Mouse (Mus musculus): ENCODE measurements around the gene Gclm. TPM values are rescaled to one million over a fixed set of nuclear protein-coding genes. Genes with fewer than 3 reads are reported as not detected.

Gene Gclm
- total RNA-seq (2014; rRNA removed; ENCODE audit: low replicate concordance) (12.8 and 36.1 TPM in 2 replicates), polyA plus RNA-seq (2015; fragmentation: Nextera tagmentation; extraction: Ambion mirVana) (47.3 and 51.7 TPM in 2 replicates)

DNA sequence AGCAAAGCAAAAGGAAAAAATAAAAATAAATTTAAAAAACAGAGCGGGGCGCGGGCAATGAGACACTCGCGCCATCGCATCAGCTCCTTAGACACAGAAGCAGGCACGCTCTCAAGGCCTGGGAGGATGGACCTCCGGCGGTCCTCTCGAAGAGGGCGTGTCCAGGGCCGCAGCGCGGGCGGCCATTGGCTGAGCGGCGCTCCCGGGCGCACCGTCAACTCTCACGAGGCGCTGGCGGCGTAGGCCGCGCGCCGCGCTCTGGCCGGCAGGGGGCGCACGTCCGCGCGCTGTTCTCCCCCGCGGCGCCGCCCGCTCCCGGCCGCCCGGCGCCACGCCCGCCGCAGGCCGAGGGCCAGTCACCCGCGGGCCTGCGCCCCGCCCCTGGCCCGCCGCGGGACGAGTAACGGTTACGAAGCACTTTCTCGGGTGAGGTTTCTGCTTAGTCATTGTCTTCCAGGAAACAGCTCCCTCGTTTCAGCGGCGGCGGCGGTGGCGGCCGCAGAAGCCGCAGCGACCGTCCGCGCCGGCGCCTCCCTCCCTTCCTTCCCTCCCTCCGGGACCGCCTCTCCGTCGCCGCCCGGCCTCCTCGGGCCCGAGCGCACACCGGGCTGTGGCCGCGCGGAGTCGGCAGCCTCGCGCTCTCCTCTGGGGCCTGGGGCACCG lies at the start of gene Gclm:
TSS of gene Gclm (plus strand) at position 343 of the 663 bp plus-strand sequence.
- Histone ChIP-seq H3K9ac (replicated peaks; ENCODE audit: low read depth, low read length) (peak within 1 kb of the TSS; percentile 90), H3K36me3 (replicated peaks; ENCODE audit: control insufficient read depth, insufficient read depth, low read length) (no peaks in the 10 kb centered on the region), H3K4me3 (ENCODE audit: low read depth, low read length) (peak within 1 kb of the TSS; percentile 92), H3K4me2 (ENCODE audit: low read depth, low read length) (peak within 1 kb of the TSS; percentile 77), H3K9me3 (replicated peaks; ENCODE audit: control insufficient read depth, low read length) (no peaks in the 10 kb centered on the region), H3K27ac (ENCODE audit: low read depth) (peak within 1 kb of the TSS; percentile 94), H3K27me3 (ENCODE audit: control insufficient read depth, insufficient read depth, low read length) (no peaks in the 10 kb centered on the region), H3K4me1 (ENCODE audit: control insufficient read depth, insufficient read depth) (peaks cover 17% of the 10 kb centered on the region)
- TF ChIP-seq EP300 (IDR thresholded peaks at IDR 0.05; ENCODE audit: low read depth) (no peak), CTCF (IDR thresholded peaks at IDR 0.05; ENCODE audit: low read depth) (peak; percentile 24; the same call in 1 of the 2 replicates)
- peak; percentile 94 for DNase-seq (ENCODE audit: low spot score)
- ATAC-seq (ENCODE audit: insufficient read depth, low read depth): peak; percentile 96
- WGBS: under 1% methylated on average over 77 of the region's 90 CpGs

DNA sequence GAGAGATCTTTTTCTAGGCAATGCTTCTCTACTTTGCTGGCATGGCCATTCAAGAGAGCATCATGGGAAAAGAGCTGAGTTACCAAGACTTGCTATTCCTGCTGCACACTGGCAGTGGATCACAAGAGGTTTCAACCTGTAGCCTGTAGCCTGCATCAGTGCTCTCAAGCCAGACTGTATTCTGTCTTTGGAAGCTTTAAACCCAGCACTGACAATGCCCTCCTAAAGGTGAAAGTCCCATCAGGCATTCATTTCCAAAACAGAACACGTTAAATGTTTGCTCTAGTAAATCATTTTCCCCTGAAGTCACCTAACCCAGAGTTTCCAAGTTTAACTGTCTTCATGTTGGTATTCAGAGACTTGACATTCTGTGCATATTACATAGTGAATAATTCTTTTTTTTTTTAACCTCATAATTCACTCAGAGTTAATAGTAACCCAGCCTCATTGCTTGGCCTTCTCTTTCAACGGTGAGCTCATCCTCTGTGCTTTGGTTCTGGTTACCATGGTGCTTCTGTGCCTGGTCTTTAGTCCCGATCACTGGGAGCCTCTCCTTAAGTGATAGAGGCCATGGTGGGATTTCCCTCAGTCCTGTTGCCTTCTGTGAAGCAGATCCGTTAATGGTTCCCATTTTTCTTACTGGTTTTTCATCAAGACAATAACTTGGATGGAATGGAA lies 48.6 kb upstream of the Gclm start:
- no peak overlapping the region for H3K4me3 ChIP-seq (ENCODE audit: low read depth, low read length)
- DNase-seq (ENCODE audit: low spot score): no peak
- 0 out of 2 replicates have a peak, but pooled peaks cover 2% of the 10 kb centered on the region for H3K4me1 ChIP-seq (ENCODE audit: control insufficient read depth, insufficient read depth)
- no peak for ATAC-seq (ENCODE audit: insufficient read depth, low read depth)
- TF ChIP-seq EP300 (IDR thresholded peaks at IDR 0.05; ENCODE audit: low read depth) (no peak), CTCF (IDR thresholded peaks at IDR 0.05; ENCODE audit: low read depth) (no peak)
- H3K36me3 ChIP-seq (replicated peaks; ENCODE audit: control insufficient read depth, insufficient read depth, low read length): no peaks in the 10 kb centered on the region
- no peak overlapping the region for H3K4me2 ChIP-seq (ENCODE audit: low read depth, low read length)
- no peaks in the 10 kb centered on the region for H3K27me3 ChIP-seq (ENCODE audit: control insufficient read depth, insufficient read depth, low read length)
- no peak overlapping the region for H3K27ac ChIP-seq (ENCODE audit: low read depth)
- 73% methylated on average over 4 of the region's 4 CpGs for WGBS
- H3K9ac ChIP-seq (replicated peaks; ENCODE audit: low read depth, low read length): no peak overlapping the region
- H3K9me3 ChIP-seq (replicated peaks; ENCODE audit: control insufficient read depth, low read length): no peaks in the 10 kb centered on the region

DNA sequence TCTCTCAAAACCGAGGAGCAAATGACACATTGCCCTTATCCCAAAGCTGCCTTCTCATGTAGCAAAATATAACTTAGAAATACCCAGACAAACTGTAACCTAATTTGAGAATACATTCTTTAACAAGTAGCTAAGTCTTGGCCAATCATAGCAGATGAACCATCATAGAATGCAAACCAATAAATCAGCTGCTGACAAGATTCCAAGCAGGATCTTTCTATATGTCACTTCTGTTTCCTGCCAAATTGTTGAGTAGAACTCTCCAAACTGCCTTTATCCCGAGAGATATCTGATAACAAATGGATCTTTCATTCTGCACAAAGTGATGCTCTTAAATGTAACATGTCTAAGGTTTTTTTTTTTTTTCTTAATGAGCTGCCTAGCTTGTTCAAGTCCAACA lies 46.8 kb upstream of the Gclm start:
- Histone ChIP-seq H3K27me3 (ENCODE audit: control insufficient read depth, insufficient read depth, low read length) (no peaks in the 10 kb centered on the region), H3K36me3 (replicated peaks; ENCODE audit: control insufficient read depth, insufficient read depth, low read length) (no peaks in the 10 kb centered on the region), H3K4me3 (ENCODE audit: low read depth, low read length) (no peak overlapping the region), H3K27ac (ENCODE audit: low read depth) (no peak overlapping the region), H3K9me3 (replicated peaks; ENCODE audit: control insufficient read depth, low read length) (no peaks in the 10 kb centered on the region), H3K4me1 (ENCODE audit: control insufficient read depth, insufficient read depth) (0 out of 2 replicates have a peak, but pooled peaks cover 6% of the 10 kb centered on the region), H3K9ac (replicated peaks; ENCODE audit: low read depth, low read length) (no peak overlapping the region), H3K4me2 (ENCODE audit: low read depth, low read length) (no peak overlapping the region)
- DNase-seq (ENCODE audit: low spot score) (no peak), ATAC-seq (ENCODE audit: insufficient read depth, low read depth) (no peak)
- 56% methylated on average over 2 of the region's 2 CpGs for WGBS
- TF ChIP-seq CTCF (IDR thresholded peaks at IDR 0.05; ENCODE audit: low read depth) (no peak), EP300 (IDR thresholded peaks at IDR 0.05; ENCODE audit: low read depth) (no peak)

DNA sequence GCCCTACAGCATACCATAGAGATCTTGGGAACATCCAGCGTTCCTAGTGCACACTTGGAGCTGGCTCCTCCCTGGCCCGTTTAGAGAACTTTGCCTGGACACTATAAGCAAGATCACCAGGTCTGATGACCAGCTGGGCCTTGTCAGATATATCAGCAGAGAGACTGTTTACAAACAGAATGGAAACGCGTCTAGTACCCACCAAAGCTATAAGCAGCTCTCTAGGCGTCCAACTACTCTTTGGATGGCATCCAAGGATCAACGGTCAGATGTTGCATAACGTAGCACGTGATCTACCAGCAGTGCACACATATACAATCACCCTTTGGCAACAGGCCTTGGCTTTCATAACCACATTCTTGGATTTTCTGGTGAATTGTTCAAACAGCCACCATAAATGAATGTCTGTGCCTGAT lies 46.4 kb upstream of the Gclm start:
- H3K9me3 ChIP-seq (replicated peaks; ENCODE audit: control insufficient read depth, low read length): no peaks in the 10 kb centered on the region
- DNase-seq (ENCODE audit: low spot score): peak; percentile 47
- no peak overlapping the region for H3K27ac ChIP-seq (ENCODE audit: low read depth)
- WGBS: 41% methylated on average over 8 of the region's 8 CpGs
- no peaks in the 10 kb centered on the region for H3K36me3 ChIP-seq (replicated peaks; ENCODE audit: control insufficient read depth, insufficient read depth, low read length)
- H3K27me3 ChIP-seq (ENCODE audit: control insufficient read depth, insufficient read depth, low read length): no peaks in the 10 kb centered on the region
- H3K4me3 ChIP-seq (ENCODE audit: low read depth, low read length): no peak overlapping the region
- no peak overlapping the region for H3K9ac ChIP-seq (replicated peaks; ENCODE audit: low read depth, low read length)
- 0 out of 2 replicates have a peak, but pooled peaks cover 6% of the 10 kb centered on the region for H3K4me1 ChIP-seq (ENCODE audit: control insufficient read depth, insufficient read depth)
- TF ChIP-seq EP300 (IDR thresholded peaks at IDR 0.05; ENCODE audit: low read depth) (no peak), CTCF (IDR thresholded peaks at IDR 0.05; ENCODE audit: low read depth) (no peak)
- no peak overlapping the region for H3K4me2 ChIP-seq (ENCODE audit: low read depth, low read length)
- ATAC-seq (ENCODE audit: insufficient read depth, low read depth): no peak

DNA sequence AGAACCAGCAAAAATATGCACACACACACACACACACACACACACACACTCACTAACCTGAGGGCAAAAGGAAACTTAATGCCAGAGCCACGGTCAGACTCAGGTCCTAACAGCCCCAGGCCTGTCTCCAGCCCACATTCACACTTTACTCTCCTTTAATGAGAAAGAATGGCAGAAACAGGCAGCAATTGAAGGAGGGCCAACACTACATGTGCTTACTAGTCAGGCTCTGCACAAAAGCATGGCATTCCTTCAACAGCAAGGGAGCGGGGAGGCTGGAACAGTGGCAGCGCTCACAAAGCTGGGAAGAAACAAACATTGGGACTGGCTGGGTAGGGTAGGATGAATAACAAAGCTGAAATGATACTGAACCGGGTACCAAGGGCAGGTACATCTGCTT lies 45.8 kb upstream of the Gclm start:
- Histone ChIP-seq H3K27ac (ENCODE audit: low read depth) (no peak overlapping the region), H3K4me2 (ENCODE audit: low read depth, low read length) (no peak overlapping the region), H3K4me1 (ENCODE audit: control insufficient read depth, insufficient read depth) (0 out of 2 replicates have a peak, but pooled peaks cover 6% of the 10 kb centered on the region), H3K9me3 (replicated peaks; ENCODE audit: control insufficient read depth, low read length) (no peaks in the 10 kb centered on the region), H3K9ac (replicated peaks; ENCODE audit: low read depth, low read length) (no peak overlapping the region), H3K27me3 (ENCODE audit: control insufficient read depth, insufficient read depth, low read length) (no peaks in the 10 kb centered on the region), H3K36me3 (replicated peaks; ENCODE audit: control insufficient read depth, insufficient read depth, low read length) (no peaks in the 10 kb centered on the region), H3K4me3 (ENCODE audit: low read depth, low read length) (no peak overlapping the region)
- ATAC-seq (ENCODE audit: insufficient read depth, low read depth): no peak
- no peak for DNase-seq (ENCODE audit: low spot score)
- TF ChIP-seq CTCF (IDR thresholded peaks at IDR 0.05; ENCODE audit: low read depth): no peak
- TF ChIP-seq EP300 (IDR thresholded peaks at IDR 0.05; ENCODE audit: low read depth): no peak
- WGBS: 93% methylated on average over 4 of the region's 4 CpGs

Measured in heart, postnatal 0 days (tissue).